Mouse (Mus musculus) lung, adult 2 months (tissue): Measurements from ENCODE around the gene Fam102a.

ENCODE experiments used
- CTCF ChIP-seq: fragments of 200-500 bp; IDR thresholded peaks from 2 replicates; pipeline ENCODE4 v1.5.1; 2011; ENCODE audit warnings: mild to moderate bottlenecking, low read length, control low read depth; ENCODE audit not compliant: insufficient read depth
- POLR2A ChIP-seq: fragments of 200-500 bp; IDR thresholded peaks from 2 replicates; pipeline ENCODE4 v1.6.1; 2011; ENCODE audit warnings: low read depth, mild to moderate bottlenecking, control low read depth, low read length, borderline replicate concordance; ENCODE audit errors: extremely low read depth

DNA sequence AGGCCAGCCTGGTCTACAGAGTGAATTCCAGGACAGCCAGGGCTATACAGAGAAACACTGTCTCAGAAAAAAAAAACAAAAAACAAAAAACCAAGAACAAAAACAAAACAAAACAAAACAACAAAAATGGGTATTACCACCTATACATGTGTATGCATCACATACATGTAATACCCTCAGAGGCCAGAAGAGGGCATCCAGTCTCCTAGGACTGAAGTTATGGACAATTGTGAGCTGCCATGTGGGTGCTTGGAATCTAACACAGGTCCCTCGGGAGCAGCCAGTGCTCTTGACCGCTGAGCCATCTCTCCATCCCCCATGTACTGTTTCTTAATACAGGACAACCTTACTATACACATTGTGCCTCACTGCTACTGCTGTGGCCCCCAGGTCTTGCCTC lies 29.6 kb upstream of the Fam102a start:
- TF ChIP-seq CTCF (no peak), POLR2A (no peak)
